In the genomic region with DNA sequence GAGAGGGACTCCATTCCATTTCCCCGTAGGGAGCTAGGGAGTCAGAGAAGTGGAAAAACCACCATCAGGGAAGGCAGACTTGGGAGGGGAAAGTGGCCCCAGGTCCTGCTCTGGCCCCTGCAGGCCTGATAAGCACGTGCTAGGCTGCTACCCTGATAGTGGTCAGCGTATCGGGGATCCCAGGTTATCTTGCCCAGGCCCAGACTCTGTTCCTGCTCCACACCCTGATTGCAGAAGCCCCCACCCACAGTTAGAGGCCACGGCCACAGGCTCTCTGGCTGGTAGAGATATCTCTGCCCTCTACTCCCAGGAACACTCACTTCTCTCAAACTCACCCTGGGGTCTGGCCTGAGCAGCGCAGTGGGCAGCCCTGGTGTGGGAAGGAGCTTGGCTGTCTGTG, we compare ENCODE assay signal across 10 mouse cellular contexts. TPM values are rescaled to one million over a fixed set of nuclear protein-coding genes. Genes with fewer than 3 reads are reported as not detected.
A peak's percentile ranks its signal among the peaks of the same experiment; 100 is the strongest.
DNase-seq lines count a peak whose midpoint lies in the region; ATAC-seq and TF ChIP-seq lines count a peak whose summit lies in the region.
"Had no signal": no experiment of that assay in that cellular context is flagged by ENCODE, and none has a peak within 500 bp of the region (broad histone marks: within the 10 kb centered on the region; RNA-seq: fewer than 3 reads in every experiment).

No protein-coding gene starts in this region.

- TF ChIP-seq EP300 in liver, postnatal 0 days (IDR thresholded peaks at IDR 0.05; ENCODE audit: low read depth), result peak; percentile 100

- H3K9me3 ChIP-seq in midbrain, embryonic 11.5 days (ENCODE audit: control insufficient read depth, low read length), result no peaks in the 10 kb centered on the region
- no peaks in the 10 kb centered on the region for H3K9me3 ChIP-seq in midbrain, embryonic 15.5 days
- H3K9me3 ChIP-seq in liver, postnatal 0 days (ENCODE audit: low read length), result no peaks in the 10 kb centered on the region
- H3K9me3 ChIP-seq: hindbrain, embryonic 15.5 days had no signal

- 88% methylated on average over 6 of the region's 6 CpGs for WGBS in midbrain, embryonic 11.5 days
- 88% methylated on average over 6 of the region's 6 CpGs for WGBS in midbrain, embryonic 15.5 days
- 39% methylated on average over 6 of the region's 6 CpGs for WGBS in liver, postnatal 0 days (ENCODE audit: insufficient replicate concordance)

- no peak overlapping the region for H3K4me2 ChIP-seq in midbrain, embryonic 11.5 days
- no peak overlapping the region for H3K4me2 ChIP-seq in midbrain, embryonic 15.5 days
- H3K4me2 ChIP-seq in liver, postnatal 0 days (ENCODE audit: low read depth, low read length), result peak overlapping the region; percentile 76
- H3K4me2 ChIP-seq: hindbrain, embryonic 15.5 days had no signal

- no peaks in the 10 kb centered on the region for H3K27me3 ChIP-seq in midbrain, embryonic 11.5 days (ENCODE audit: control insufficient read depth, insufficient read depth, low read length)
- no peaks in the 10 kb centered on the region for H3K27me3 ChIP-seq in midbrain, embryonic 15.5 days (replicated peaks)
- H3K27me3 ChIP-seq in liver, postnatal 0 days (ENCODE audit: insufficient read depth, low read length), result no peaks in the 10 kb centered on the region
- H3K27me3 ChIP-seq: hindbrain, embryonic 15.5 days had no signal

- DNase-seq in midbrain, embryonic 11.5 days (ENCODE audit: low spot score, missing footprints), result no peak
- peak; percentile 80 for DNase-seq in liver, postnatal 0 days
- DNase-seq in thymus, postnatal 10 days (ENCODE audit: low spot score in 2 of 2), result no peak
- no peak for DNase-seq in embryo, embryonic 10.5 days (ENCODE audit: low spot score)
- DNase-seq in T-cell, adult 2 months (ENCODE audit: low spot score), result no peak
- DNase-seq: kidney, postnatal 36 days; lung, postnatal 14 days had no signal

- no peak overlapping the region for H3K27ac ChIP-seq in midbrain, embryonic 11.5 days (ENCODE audit: low read depth, low read length)
- H3K27ac ChIP-seq in midbrain, embryonic 15.5 days, result no peak overlapping the region
- peak overlapping the region; percentile 97 for H3K27ac ChIP-seq in liver, postnatal 0 days (ENCODE audit: low read depth)
- H3K27ac ChIP-seq: hindbrain, embryonic 15.5 days had no signal

- ATAC-seq in midbrain, embryonic 11.5 days (ENCODE audit: low FRiP score), result no peak
- ATAC-seq in midbrain, embryonic 15.5 days (replicated peaks), result no peak
- peak; percentile 46 for ATAC-seq in erythroblast, adult 5-6 weeks (replicated peaks; ENCODE audit: low FRiP score, poor library complexity, severe bottlenecking)
- ATAC-seq in liver, postnatal 0 days, result peak; percentile 80

- H3K4me3 ChIP-seq in midbrain, embryonic 11.5 days (ENCODE audit: low read depth, low read length), result no peak overlapping the region
- no peak overlapping the region for H3K4me3 ChIP-seq in midbrain, embryonic 15.5 days
- peak overlapping the region; percentile 3; the same call in 1 of the 2 replicates for H3K4me3 ChIP-seq in liver, postnatal 0 days (ENCODE audit: low read depth, low read length)
- H3K4me3 ChIP-seq: hindbrain, embryonic 15.5 days had no signal

- TF ChIP-seq CTCF in liver, postnatal 0 days (IDR thresholded peaks at IDR 0.05; ENCODE audit: low read depth), result no peak

- H3K9ac ChIP-seq in midbrain, embryonic 11.5 days (ENCODE audit: low read length), result peak overlapping the region; percentile 20; the same call in 1 of the 2 replicates
- H3K9ac ChIP-seq in midbrain, embryonic 15.5 days, result no peak overlapping the region
- peak overlapping the region; percentile 83 for H3K9ac ChIP-seq in liver, postnatal 0 days (replicated peaks)
- H3K9ac ChIP-seq: hindbrain, embryonic 15.5 days had no signal

- H3K36me3 ChIP-seq in midbrain, embryonic 11.5 days (ENCODE audit: control insufficient read depth, insufficient read depth, low read length), result peaks cover 9% of the 10 kb centered on the region
- H3K36me3 ChIP-seq in midbrain, embryonic 15.5 days (replicated peaks), result peaks cover 13% of the 10 kb centered on the region
- H3K36me3 ChIP-seq in liver, postnatal 0 days (replicated peaks; ENCODE audit: insufficient read depth, low read length), result peaks cover 25% of the 10 kb centered on the region

- H3K4me1 ChIP-seq in midbrain, embryonic 11.5 days (ENCODE audit: control insufficient read depth, insufficient read depth, low read length), result no peaks in the 10 kb centered on the region
- no peaks in the 10 kb centered on the region for H3K4me1 ChIP-seq in midbrain, embryonic 15.5 days
- H3K4me1 ChIP-seq in liver, postnatal 0 days (ENCODE audit: insufficient read depth), result peaks cover 29% of the 10 kb centered on the region
- H3K4me1 ChIP-seq: hindbrain, embryonic 15.5 days had no signal

RNA-seq across cellular contexts. Expression of gene Eral1, which starts 10.5 kb away (rescaled TPM):
- polyA plus RNA-seq in midbrain, embryonic 11.5 days (2014; fragmentation: Nextera tagmentation; extraction: Ambion mirVana), result 39.0 and 39.6 TPM in 2 replicates
- 31.7 and 33.5 TPM in 2 replicates for polyA plus RNA-seq in midbrain, embryonic 15.5 days (2015; fragmentation: Nextera tagmentation; extraction: Ambion mirVana)
- 3.7 and 7.7 TPM in 2 replicates for total RNA-seq in erythroblast, adult 5-6 weeks (2015; ENCODE audit: low replicate concordance)
- 3.9 and 7.0 TPM in 2 replicates for total RNA-seq in erythroblast, adult 5-6 weeks (2017; ENCODE audit: low replicate concordance)
- 9.3 and 10.6 TPM in 2 replicates for polyA plus RNA-seq in liver, postnatal 0 days (2015; fragmentation: Nextera tagmentation; extraction: Ambion mirVana)

RNA-seq across cellular contexts. Expression of gene Fam222b, which starts 24.8 kb away (rescaled TPM):
- 26.5 and 26.6 TPM in 2 replicates for polyA plus RNA-seq in midbrain, embryonic 11.5 days (2014; fragmentation: Nextera tagmentation; extraction: Ambion mirVana)
- polyA plus RNA-seq in midbrain, embryonic 15.5 days (2015; fragmentation: Nextera tagmentation; extraction: Ambion mirVana), result 33.0 and 33.4 TPM in 2 replicates
- 10.2 and 14.8 TPM in 2 replicates for total RNA-seq in erythroblast, adult 5-6 weeks (2015; ENCODE audit: low replicate concordance)
- 1.4 and 3.7 TPM in 2 replicates for total RNA-seq in erythroblast, adult 5-6 weeks (2017; ENCODE audit: low replicate concordance)
- 5.9 and 7.5 TPM in 2 replicates for polyA plus RNA-seq in liver, postnatal 0 days (2015; fragmentation: Nextera tagmentation; extraction: Ambion mirVana)

RNA-seq across cellular contexts. Expression of gene Flot2, which starts 31.9 kb away (rescaled TPM):
- polyA plus RNA-seq in midbrain, embryonic 11.5 days (2014; fragmentation: Nextera tagmentation; extraction: Ambion mirVana), result 52.7 and 57.6 TPM in 2 replicates
- polyA plus RNA-seq in midbrain, embryonic 15.5 days (2015; fragmentation: Nextera tagmentation; extraction: Ambion mirVana), result 76.7 and 80.4 TPM in 2 replicates
- total RNA-seq in erythroblast, adult 5-6 weeks (2015; ENCODE audit: low replicate concordance), result 14.2 and 31.5 TPM in 2 replicates
- 22.5 and 24.7 TPM in 2 replicates for total RNA-seq in erythroblast, adult 5-6 weeks (2017; ENCODE audit: low replicate concordance)
- 23.1 and 25.9 TPM in 2 replicates for polyA plus RNA-seq in liver, postnatal 0 days (2015; fragmentation: Nextera tagmentation; extraction: Ambion mirVana)

RNA-seq across cellular contexts. Expression of gene Dhrs13, which starts 37.6 kb away (rescaled TPM):
- 17.4 and 18.0 TPM in 2 replicates for polyA plus RNA-seq in midbrain, embryonic 11.5 days (2014; fragmentation: Nextera tagmentation; extraction: Ambion mirVana)
- polyA plus RNA-seq in midbrain, embryonic 15.5 days (2015; fragmentation: Nextera tagmentation; extraction: Ambion mirVana), result 51.8 and 52.7 TPM in 2 replicates
- 3.1 and 6.0 TPM in 2 replicates for total RNA-seq in erythroblast, adult 5-6 weeks (2015; ENCODE audit: low replicate concordance)
- 1.5 and 3.6 TPM in 2 replicates for total RNA-seq in erythroblast, adult 5-6 weeks (2017; ENCODE audit: low replicate concordance)
- polyA plus RNA-seq in liver, postnatal 0 days (2015; fragmentation: Nextera tagmentation; extraction: Ambion mirVana), result 9.2 and 10.6 TPM in 2 replicates

Comparison
In these comparisons a context has a peak if more than half of its experiments do, and no peak if none do; other contexts are left out.
1. ATAC-seq: peak in erythroblast, adult 5-6 weeks (single experiment) and liver, postnatal 0 days (single experiment); none in midbrain, embryonic 11.5 days (single experiment) and midbrain, embryonic 15.5 days (single experiment).